Mouse (Mus musculus): ENCODE data around the gene Pglyrp1. TPM values are rescaled to one million over a fixed set of nuclear protein-coding genes. Genes with fewer than 3 reads are reported as not detected.
A peak's percentile ranks its signal among the peaks of the same experiment; 100 is the strongest.

The Pglyrp1 gene
- total and polyA plus RNA-seq, 2 experiments from 2014 or later, result 18.2 to 26.8 TPM

DNA sequence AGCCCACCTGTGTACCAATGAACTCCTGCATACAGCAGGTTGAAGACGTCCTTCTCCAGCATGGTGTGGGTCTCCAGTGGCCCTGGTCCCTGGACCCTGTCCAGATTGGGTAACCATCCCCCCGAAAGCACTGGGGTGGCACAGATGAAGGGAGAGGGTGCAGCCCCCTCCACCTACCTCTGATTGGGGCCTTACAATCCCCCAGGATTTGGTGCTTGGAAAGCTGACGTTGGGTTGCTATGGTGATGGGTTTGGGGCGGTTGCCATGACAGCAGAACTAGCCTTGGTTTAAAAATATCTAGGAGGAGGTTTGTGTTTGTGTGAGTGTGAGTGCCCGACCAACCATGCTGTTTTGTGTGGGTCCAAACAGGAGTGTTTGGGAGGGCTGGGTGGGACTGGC, 51.7 kb downstream of the Pglyrp1 start:
- Histone ChIP-seq H3K9me3 (ENCODE audit: low read length) (no peaks in the 10 kb centered on the region), H3K27ac (ENCODE audit: low read depth, low read length) (peak overlapping the region; percentile 93), H3K4me2 (ENCODE audit: low read depth, low read length, poor library complexity, severe bottlenecking) (peak overlapping the region; percentile 49), H3K4me1 (ENCODE audit: insufficient read depth, low read length) (peaks cover 27% of the 10 kb centered on the region), H3K9ac (replicated peaks; ENCODE audit: low read length, poor library complexity, severe bottlenecking) (peak overlapping the region; percentile 19; the same call in 1 of the 2 replicates), H3K27me3 (ENCODE audit: insufficient read depth, low read length) (no peaks in the 10 kb centered on the region), H3K4me3 (ENCODE audit: low read depth, low read length) (peak overlapping the region; percentile 13; the same call in 1 of the 2 replicates), H3K36me3 (ENCODE audit: insufficient read depth, low read length) (no peaks in the 10 kb centered on the region)
- ATAC-seq (ENCODE audit: low FRiP score), result peak; percentile 18
- no peak for TF ChIP-seq CTCF (IDR thresholded peaks at IDR 0.05)
- 7% methylated on average over 5 of the region's 5 CpGs for WGBS
- DNase-seq (ENCODE audit: low spot score), result peak; percentile 89

DNA sequence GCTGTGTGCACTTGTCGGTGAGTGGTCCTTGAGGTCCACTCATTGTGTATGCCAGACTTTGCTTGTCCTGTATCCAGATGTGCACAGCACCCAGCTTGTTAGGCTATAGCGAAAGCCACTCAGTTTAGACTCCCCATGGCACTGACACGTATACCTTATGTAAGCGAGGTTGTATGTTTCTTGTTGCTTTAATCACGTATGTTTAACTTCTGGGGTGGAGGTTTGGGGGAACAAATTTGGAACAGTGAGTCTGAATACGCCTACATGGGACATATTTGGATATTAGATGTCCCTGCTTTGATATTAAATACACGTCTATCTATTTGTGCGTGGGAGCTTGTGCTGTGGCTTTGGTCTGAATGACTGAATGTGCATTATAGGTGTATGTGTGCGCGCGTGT, 52.1 kb downstream of the Pglyrp1 start:
- H3K9ac ChIP-seq (replicated peaks; ENCODE audit: low read length, poor library complexity, severe bottlenecking), result 0 out of 2 replicates have a peak overlapping the region, but pooled peaks have one; percentile 15
- H3K27me3 ChIP-seq (ENCODE audit: insufficient read depth, low read length), result no peaks in the 10 kb centered on the region
- WGBS, result 40% methylated on average over 11 of the region's 11 CpGs
- H3K4me2 ChIP-seq (ENCODE audit: low read depth, low read length, poor library complexity, severe bottlenecking), result peak overlapping the region; percentile 49
- H3K27ac ChIP-seq (ENCODE audit: low read depth, low read length), result peak overlapping the region; percentile 93
- H3K4me3 ChIP-seq (ENCODE audit: low read depth, low read length), result peak overlapping the region; percentile 13; the same call in 1 of the 2 replicates
- TF ChIP-seq CTCF (IDR thresholded peaks at IDR 0.05), result no peak
- no peak for DNase-seq (ENCODE audit: low spot score)
- no peaks in the 10 kb centered on the region for H3K9me3 ChIP-seq (ENCODE audit: low read length)
- ATAC-seq (ENCODE audit: low FRiP score), result no peak
- peaks cover 27% of the 10 kb centered on the region for H3K4me1 ChIP-seq (ENCODE audit: insufficient read depth, low read length)
- no peaks in the 10 kb centered on the region for H3K36me3 ChIP-seq (ENCODE audit: insufficient read depth, low read length)

DNA sequence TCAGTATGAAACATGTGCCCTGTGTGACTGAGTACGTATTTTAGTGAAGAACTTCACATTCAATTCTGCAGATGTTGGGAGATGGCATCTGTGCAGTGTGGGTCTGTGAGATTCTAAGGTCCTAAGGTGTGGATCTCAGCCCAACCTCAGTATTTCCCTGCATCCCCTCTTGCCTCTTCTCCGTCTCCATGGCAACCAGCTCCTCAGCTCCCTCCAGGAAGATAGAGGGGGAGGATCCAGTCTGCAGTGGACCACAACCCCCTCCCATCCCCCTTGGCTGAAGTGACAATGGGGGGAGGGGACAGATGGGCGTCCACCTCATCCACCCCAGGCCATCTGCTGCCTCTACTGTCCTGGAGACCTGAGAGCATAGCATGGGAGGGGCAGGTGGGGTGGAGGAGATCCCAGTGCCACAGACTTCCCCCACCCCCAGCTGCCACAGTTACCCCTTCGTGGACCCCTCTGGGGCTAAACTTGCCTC, 52.6 kb downstream of the Pglyrp1 start:
- H3K4me3 ChIP-seq (ENCODE audit: low read depth, low read length), result 0 out of 2 replicates have a peak overlapping the region, but pooled peaks have one; percentile 13
- peak overlapping the region; percentile 93 for H3K27ac ChIP-seq (ENCODE audit: low read depth, low read length)
- no peaks in the 10 kb centered on the region for H3K27me3 ChIP-seq (ENCODE audit: insufficient read depth, low read length)
- DNase-seq (ENCODE audit: low spot score) (peak; percentile 83), ATAC-seq (ENCODE audit: low FRiP score) (0 out of 2 replicates have a peak, but pooled peaks have one; percentile 5)
- WGBS, result 8% methylated on average over 4 of the region's 4 CpGs
- H3K4me2 ChIP-seq (ENCODE audit: low read depth, low read length, poor library complexity, severe bottlenecking), result peak overlapping the region; percentile 49
- H3K36me3 ChIP-seq (ENCODE audit: insufficient read depth, low read length), result no peaks in the 10 kb centered on the region
- peaks cover 27% of the 10 kb centered on the region for H3K4me1 ChIP-seq (ENCODE audit: insufficient read depth, low read length)
- no peak for TF ChIP-seq CTCF (IDR thresholded peaks at IDR 0.05)
- no peaks in the 10 kb centered on the region for H3K9me3 ChIP-seq (ENCODE audit: low read length)
- H3K9ac ChIP-seq (replicated peaks; ENCODE audit: low read length, poor library complexity, severe bottlenecking), result 0 out of 2 replicates have a peak overlapping the region, but pooled peaks have one; percentile 15

DNA sequence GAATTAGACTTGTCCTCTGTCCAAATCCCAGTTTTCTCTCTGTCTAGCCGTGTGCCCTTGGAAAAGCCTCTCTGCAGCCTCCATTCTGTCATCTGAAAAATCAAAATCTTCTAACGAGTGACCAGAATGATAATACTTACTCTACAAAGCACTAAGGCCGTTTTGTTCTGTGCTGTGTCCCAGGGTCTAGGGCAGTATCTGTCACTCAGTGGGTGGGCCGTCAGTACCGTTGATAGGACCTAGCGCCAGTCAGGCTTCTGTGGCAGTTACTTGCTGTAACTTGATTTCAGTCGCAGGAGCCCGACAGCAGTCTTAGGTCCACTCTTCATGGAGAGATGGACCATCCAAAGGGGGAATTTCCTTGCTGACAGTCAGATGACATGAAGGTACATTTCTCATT, 53.2 kb downstream of the Pglyrp1 start:
- Histone ChIP-seq H3K4me2 (ENCODE audit: low read depth, low read length, poor library complexity, severe bottlenecking) (peak overlapping the region; percentile 49), H3K9ac (replicated peaks; ENCODE audit: low read length, poor library complexity, severe bottlenecking) (0 out of 2 replicates have a peak overlapping the region, but pooled peaks have one; percentile 15), H3K4me1 (ENCODE audit: insufficient read depth, low read length) (peaks cover 27% of the 10 kb centered on the region), H3K9me3 (ENCODE audit: low read length) (no peaks in the 10 kb centered on the region), H3K4me3 (ENCODE audit: low read depth, low read length) (no peak overlapping the region), H3K27me3 (ENCODE audit: insufficient read depth, low read length) (no peaks in the 10 kb centered on the region), H3K27ac (ENCODE audit: low read depth, low read length) (peak overlapping the region; percentile 93), H3K36me3 (ENCODE audit: insufficient read depth, low read length) (no peaks in the 10 kb centered on the region)
- 5% methylated on average over 8 of the region's 8 CpGs for WGBS
- no peak for ATAC-seq (ENCODE audit: low FRiP score)
- TF ChIP-seq CTCF (IDR thresholded peaks at IDR 0.05), result no peak
- peak; percentile 66 for DNase-seq (ENCODE audit: low spot score)

DNA sequence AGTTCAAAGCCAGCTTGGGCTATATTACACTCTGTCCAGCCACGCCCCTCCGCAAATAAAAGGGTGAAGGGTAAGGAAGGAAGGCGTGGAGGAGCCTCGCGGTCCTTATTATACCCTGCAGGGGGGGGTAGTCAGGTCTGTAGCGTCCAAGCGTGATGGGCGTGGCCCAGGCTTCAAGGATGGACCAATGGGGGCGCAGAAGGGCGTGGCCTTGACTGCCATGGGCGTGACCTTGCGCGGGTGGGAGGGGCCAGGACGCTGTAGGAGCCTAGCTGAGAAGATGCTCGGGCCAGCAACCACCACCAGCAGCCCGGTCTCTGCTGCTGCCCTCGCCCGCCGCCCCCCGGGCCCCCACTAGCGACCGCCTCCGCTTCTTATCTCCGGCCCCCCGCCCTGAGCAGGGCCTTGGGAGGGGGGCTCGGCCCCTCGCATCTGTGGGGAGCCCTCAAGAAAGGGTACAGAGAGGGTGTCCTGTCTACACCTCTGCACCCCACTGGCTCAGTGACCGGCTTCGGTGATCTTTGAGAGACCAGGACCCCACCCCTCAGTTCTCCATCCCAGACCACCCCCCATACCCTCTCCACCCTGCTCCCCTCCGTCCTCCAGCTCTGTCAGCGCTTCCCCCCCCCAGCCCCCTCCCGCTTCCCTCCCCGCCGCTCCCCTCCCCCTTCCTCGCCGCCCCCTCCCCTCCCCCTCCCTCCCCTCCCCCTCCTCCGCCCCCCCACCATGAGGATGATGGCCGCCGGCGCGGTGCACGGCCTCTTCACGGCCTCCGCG, 54.2 kb downstream of the Pglyrp1 start, which contains the start of gene Nova2:
TSS of gene Nova2 (plus strand) at position 727 of the 777 bp plus-strand sequence.
- DNase-seq (ENCODE audit: low spot score), result peak; percentile 99
- no peaks in the 10 kb centered on the region for H3K27me3 ChIP-seq (ENCODE audit: insufficient read depth, low read length)
- no peaks in the 10 kb centered on the region for H3K36me3 ChIP-seq (ENCODE audit: insufficient read depth, low read length)
- TF ChIP-seq CTCF (IDR thresholded peaks at IDR 0.05), result peak; percentile 56
- 0% methylated on average over 27 of the region's 45 CpGs for WGBS
- H3K4me3 ChIP-seq (ENCODE audit: low read depth, low read length), result peak within 1 kb of the TSS; percentile 92
- no peaks in the 10 kb centered on the region for H3K9me3 ChIP-seq (ENCODE audit: low read length)
- peak within 1 kb of the TSS; percentile 77 for H3K4me2 ChIP-seq (ENCODE audit: low read depth, low read length, poor library complexity, severe bottlenecking)
- peaks cover 27% of the 10 kb centered on the region for H3K4me1 ChIP-seq (ENCODE audit: insufficient read depth, low read length)
- H3K27ac ChIP-seq (ENCODE audit: low read depth, low read length), result peak within 1 kb of the TSS; percentile 96
- peak; percentile 89 for ATAC-seq (ENCODE audit: low FRiP score)
- H3K9ac ChIP-seq (replicated peaks; ENCODE audit: low read length, poor library complexity, severe bottlenecking), result peak within 1 kb of the TSS; percentile 99
